Mouse (Mus musculus) thymus, postnatal 14 days (tissue): ENCODE data around the gene Grcc10.

Experiments
- DNase-seq: peaks from one replicate; pipeline ENCODE4 v3.0.0; 2021

Grcc10 gene

DNA sequence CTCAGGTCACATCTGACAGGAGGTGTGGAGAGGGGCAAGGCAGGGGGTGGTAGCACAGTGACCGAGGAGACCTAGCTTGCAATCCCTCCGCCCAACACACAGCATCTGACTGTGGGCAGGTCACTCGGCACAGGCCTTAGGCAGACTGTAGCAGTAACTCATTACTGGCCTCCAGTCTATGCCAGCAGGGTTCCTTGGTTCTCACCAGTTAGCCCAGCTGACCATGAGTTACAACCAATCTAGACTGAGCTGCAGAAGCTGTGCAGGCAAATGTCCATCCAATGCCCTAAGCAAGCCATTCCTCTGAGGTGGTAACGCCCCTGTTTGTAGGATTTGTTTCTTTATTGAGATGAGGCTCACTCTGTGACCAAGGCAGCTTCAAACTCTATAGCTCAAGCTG lies 41.8 kb downstream of the Grcc10 start:
- no peak for DNase-seq

GRCm38 (mm10) chr6:124698751-124699150 lies 42.4 kb downstream of the Grcc10 start:
- DNase-seq: no peak

DNA sequence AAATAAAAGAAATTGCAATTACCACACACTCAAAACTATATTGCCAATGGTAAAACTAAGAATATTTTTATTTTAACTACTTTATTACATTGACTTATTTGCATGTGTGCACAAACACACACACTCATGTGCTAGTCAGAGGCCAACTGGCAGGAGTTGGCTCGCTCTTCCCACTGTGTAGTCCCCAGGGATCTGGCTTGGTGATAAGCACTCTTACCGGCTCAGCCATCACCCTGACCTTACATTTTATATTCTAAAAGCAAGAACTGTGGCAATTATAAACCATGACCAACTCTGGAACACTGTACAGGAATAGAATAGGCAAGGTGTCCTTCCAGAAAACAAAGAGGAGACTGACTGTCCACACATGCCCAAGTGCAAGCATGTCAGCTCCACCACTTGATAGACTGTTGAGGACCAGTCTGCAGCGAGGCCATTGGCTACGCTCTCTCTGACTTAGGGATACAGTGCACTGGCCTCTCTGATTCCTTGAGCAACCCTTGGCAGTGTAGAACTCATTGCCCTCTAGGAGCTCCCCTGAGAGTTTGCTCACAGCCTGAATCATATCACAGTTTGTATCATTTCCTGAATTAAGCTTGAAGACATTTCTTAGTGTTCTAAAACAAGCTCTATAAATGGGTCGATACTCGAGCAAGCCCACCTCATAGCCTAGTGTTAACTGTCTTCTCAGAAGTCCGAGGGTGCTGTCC lies 44.6 kb downstream of the Grcc10 start:
- no peak for DNase-seq

DNA sequence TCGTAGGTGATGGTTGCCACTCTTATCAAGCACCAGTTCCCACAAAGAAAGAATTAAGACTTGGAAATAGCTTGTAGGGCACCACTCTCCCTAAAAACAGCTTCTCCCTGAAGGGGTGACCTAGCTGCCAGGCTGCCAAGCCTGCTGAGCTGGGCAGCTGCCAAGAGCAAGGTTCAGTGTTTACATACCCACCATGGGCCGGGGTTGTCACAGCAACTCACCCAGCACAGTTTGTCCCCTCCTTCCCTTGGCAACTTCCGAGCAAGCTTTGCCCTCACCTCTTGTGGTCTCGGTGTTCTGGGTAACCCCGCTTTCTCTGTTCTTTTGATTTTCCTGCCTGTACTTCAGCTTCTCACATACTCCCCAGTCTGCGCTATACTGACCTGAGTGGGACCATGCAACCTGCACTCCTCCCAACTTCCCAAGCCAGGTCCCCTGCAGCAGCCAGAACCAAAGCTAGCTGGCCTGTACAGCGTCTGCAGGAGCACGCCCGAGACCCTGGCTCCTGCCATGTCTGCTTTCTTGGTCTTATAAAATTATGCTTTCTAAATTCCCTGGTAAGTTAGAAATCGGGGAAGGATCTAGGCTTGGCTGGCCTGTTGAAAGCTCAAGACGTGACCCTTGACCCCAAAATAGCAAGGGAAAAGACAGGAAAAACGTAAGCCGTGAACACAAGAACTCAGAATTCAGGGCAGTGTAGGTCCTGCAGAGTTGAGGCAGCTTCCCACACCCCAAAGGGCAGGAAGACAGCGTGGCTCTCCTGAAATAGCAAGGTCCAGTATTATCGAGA lies 46.8 kb downstream of the Grcc10 start:
- DNase-seq: peak; percentile 56

- no peak for DNase-seq
Observed at GRCm38 (mm10) chr6:124693243-124693981, 47.8 kb downstream of the Grcc10 start.

DNA sequence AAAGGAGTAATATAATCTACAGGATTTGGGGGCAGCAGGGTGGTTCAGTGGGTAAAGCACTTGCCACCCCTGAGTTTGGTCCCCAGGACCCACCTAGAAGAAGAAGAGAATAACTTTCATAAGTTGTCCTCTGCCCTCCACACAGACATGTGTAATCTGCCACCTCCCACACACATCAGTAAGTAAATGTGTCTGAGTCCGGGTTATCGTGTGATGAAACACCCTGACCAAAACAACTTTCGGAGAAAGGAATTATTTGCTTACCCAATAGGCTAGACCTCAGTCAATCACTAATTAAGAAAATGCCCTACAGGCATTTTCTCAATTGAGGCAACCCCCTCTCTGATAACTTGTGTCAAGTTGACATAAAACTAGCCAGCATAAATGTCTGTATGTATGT lies 50.7 kb downstream of the Grcc10 start:
- no peak for DNase-seq
